Mouse (Mus musculus): ENCODE results near the gene Vstm4.

- TF ChIP-seq MAX (IDR thresholded peaks at IDR 0.05; ENCODE audit: low read length) (no peak), BHLHE40 (IDR thresholded peaks at IDR 0.05; ENCODE audit: low read depth, low read length) (no peak), JUND (conservative IDR thresholded peaks at IDR 0.05; ENCODE audit: low read depth, low read length) (no peak), CTCF (conservative IDR thresholded peaks at IDR 0.05 in 1 of 2, IDR thresholded peaks at IDR 0.05 in 1 of 2; ENCODE audit: low read depth in 2 of 2, low read length in 2 of 2) (no peak), POLR2A (IDR thresholded peaks at IDR 0.05; ENCODE audit: low read depth, low read length) (no peak), TBP (conservative IDR thresholded peaks at IDR 0.05; ENCODE audit: low read depth, low read length) (no peak), CHD2 (IDR thresholded peaks at IDR 0.05; ENCODE audit: low read length) (no peak)
Measured at GRCm38 (mm10) chr14:32984176-32984738, 127.7 kb downstream of the Vstm4 start.

Measured in CH12.LX (cell line).